Mouse (Mus musculus) G1E (cell line): Measurements from ENCODE around the gene Dscaml1. TPM values are rescaled to one million over a fixed set of nuclear protein-coding genes. Genes with fewer than 3 reads are reported as not detected.

Experiments
- ATAC-seq: 2 replicates; pipeline ENCODE4 v1.8.0; 2016; ENCODE audit warnings: mild to moderate bottlenecking; ENCODE audit not compliant: insufficient number of reproducible peaks, poor library complexity, low FRiP score, severe bottlenecking; ENCODE audit errors: extremely low read depth
- DNase-seq: peaks from one replicate; pipeline ENCODE4 v3.0.0; 2012; ENCODE audit warnings: low spot score
- H3K27me3 ChIP-seq: 2 replicates; pipeline ENCODE4 v1.6.1; 2012; ENCODE audit warnings: mild to moderate bottlenecking, low read length, inconsistent platforms; ENCODE audit not compliant: insufficient read depth
- H3K36me3 ChIP-seq: replicated peaks from 2 replicates; pipeline ENCODE3; 2012; ENCODE audit warnings: mild to moderate bottlenecking, inconsistent platforms
- H3K4me1 ChIP-seq: 2 replicates; pipeline ENCODE4 v1.6.1; 2012; ENCODE audit warnings: low read depth, low read length, inconsistent platforms, mixed read lengths; ENCODE audit not compliant: insufficient read depth
- H3K4me3 ChIP-seq: 2 replicates; pipeline ENCODE4 v1.5.1; 2012; ENCODE audit warnings: low read depth, mild to moderate bottlenecking, inconsistent platforms, low read length, moderate library complexity, mixed read lengths
- H3K9me3 ChIP-seq: replicated peaks from 2 replicates; pipeline ENCODE4 v1.6.1; 2012; ENCODE audit warnings: inconsistent platforms
- CTCF ChIP-seq: IDR thresholded peaks from 2 replicates; pipeline ENCODE4 v1.5.1; 2012; ENCODE audit warnings: low read depth, low read length, inconsistent platforms, mixed read lengths
- GATA1 ChIP-seq: IDR thresholded peaks from 2 replicates; pipeline ENCODE4 v1.6.1; 2012; ENCODE audit warnings: borderline replicate concordance, low read length, inconsistent platforms, mixed read lengths
- GATA2 ChIP-seq: IDR thresholded peaks from 2 replicates; pipeline ENCODE4 v1.6.1; 2012; ENCODE audit warnings: low read depth, low read length, inconsistent platforms, borderline replicate concordance
- POLR2AphosphoS5 ChIP-seq: IDR thresholded peaks from 2 replicates; pipeline ENCODE4 v1.6.1; 2012; ENCODE audit warnings: low read depth, low read length, inconsistent platforms; ENCODE audit not compliant: insufficient replicate concordance
- TAL1 ChIP-seq: conservative IDR thresholded peaks from 2 replicates; pipeline ENCODE4 v1.6.1; 2012; ENCODE audit warnings: low read depth, low read length, inconsistent platforms, mixed read lengths
- polyA plus RNA-seq: library from polyadenylated mRNA; stranded (reverse); fragments of >175 nt; gene quantifications from 2 replicates; pipeline ENCODE4 v1.2.3, GENCODE M21; 2012
- total RNA-seq, 2 experiments: library from RNA; stranded (forward) in 1 of 2; stranded (reverse) in 1 of 2; fragments of 200-1000 nt in 1 of 2; fragments of >200 nt in 1 of 2; fragmentation: Nextera tagmentation in 1 of 2; gene quantifications; 2 replicates each; pipeline ENCODE4 v1.2.3; 2014 to 2017

Gene Dscaml1
- total and polyA plus RNA-seq, 3 experiments, result 0.22 TPM; not detected in 2

- Histone ChIP-seq H3K9me3 (0 out of 2 replicates have a peak, but pooled peaks cover 10% of the 10 kb centered on the region), H3K4me3 (no peak overlapping the region), H3K36me3 (no peaks in the 10 kb centered on the region), H3K4me1 (no peaks in the 10 kb centered on the region), H3K27me3 (peaks cover 5% of the 10 kb centered on the region; the same call in 1 of the 2 replicates)
- ATAC-seq, result no peak
- TF ChIP-seq TAL1 (no peak), CTCF (no peak)
- DNase-seq, result no peak
Observed at GRCm38 (mm10) chr9:45429392-45429791, 3.0 kb downstream of the Dscaml1 start.

GRCm38 (mm10) chr9:45429951-45430697 lies 3.7 kb downstream of the Dscaml1 start:
- Histone ChIP-seq H3K27me3 (peaks cover 5% of the 10 kb centered on the region; the same call in 1 of the 2 replicates), H3K4me3 (no peak overlapping the region), H3K4me1 (no peaks in the 10 kb centered on the region), H3K9me3 (0 out of 2 replicates have a peak, but pooled peaks cover 10% of the 10 kb centered on the region), H3K36me3 (no peaks in the 10 kb centered on the region)
- ATAC-seq (no peak), DNase-seq (no peak)
- no peak for TF ChIP-seq CTCF
- no peak for TF ChIP-seq POLR2AphosphoS5
- TF ChIP-seq GATA2, result no peak
- TF ChIP-seq TAL1, result no peak
- TF ChIP-seq GATA1, result no peak

GRCm38 (mm10) chr9:45430698-45430959 lies 4.2 kb downstream of the Dscaml1 start:
- peaks cover 5% of the 10 kb centered on the region; the same call in 1 of the 2 replicates for H3K27me3 ChIP-seq

GRCm38 (mm10) chr9:45431150-45431549 lies 4.7 kb downstream of the Dscaml1 start:
- Histone ChIP-seq H3K4me3 (no peak overlapping the region), H3K4me1 (no peaks in the 10 kb centered on the region), H3K9me3 (0 out of 2 replicates have a peak, but pooled peaks cover 10% of the 10 kb centered on the region), H3K27me3 (peaks cover 5% of the 10 kb centered on the region; the same call in 1 of the 2 replicates), H3K36me3 (no peaks in the 10 kb centered on the region)
- no peak for DNase-seq
- ATAC-seq, result no peak
- TF ChIP-seq GATA2 (no peak), TAL1 (no peak), POLR2AphosphoS5 (no peak), GATA1 (no peak), CTCF (no peak)

More at GRCm38 (mm10) chr9:45430698-45430959, 4.2 kb downstream of the Dscaml1 start:
- no peaks in the 10 kb centered on the region for H3K4me1 ChIP-seq
- no peak overlapping the region for H3K4me3 ChIP-seq
- H3K9me3 ChIP-seq, result 0 out of 2 replicates have a peak, but pooled peaks cover 10% of the 10 kb centered on the region
- no peaks in the 10 kb centered on the region for H3K36me3 ChIP-seq
- DNase-seq (no peak), ATAC-seq (no peak)
- TF ChIP-seq POLR2AphosphoS5 (no peak), CTCF (no peak), TAL1 (no peak), GATA2 (no peak), GATA1 (no peak)

- Histone ChIP-seq H3K4me1 (no peaks in the 10 kb centered on the region), H3K9me3 (0 out of 2 replicates have a peak, but pooled peaks cover 10% of the 10 kb centered on the region), H3K4me3 (no peak overlapping the region), H3K27me3 (peaks cover 5% of the 10 kb centered on the region; the same call in 1 of the 2 replicates), H3K36me3 (no peaks in the 10 kb centered on the region)
- TF ChIP-seq GATA2, result no peak
- no peak for TF ChIP-seq TAL1
- no peak for DNase-seq
- no peak for ATAC-seq
Observed at GRCm38 (mm10) chr9:45432639-45433038, 6.2 kb downstream of the Dscaml1 start.

- no peaks in the 10 kb centered on the region for H3K4me1 ChIP-seq
- no peaks in the 10 kb centered on the region for H3K36me3 ChIP-seq
- peaks cover 5% of the 10 kb centered on the region; the same call in 1 of the 2 replicates for H3K27me3 ChIP-seq
- DNase-seq (no peak), ATAC-seq (no peak)
- TF ChIP-seq GATA2, result no peak
- no peak for TF ChIP-seq CTCF
- no peak for TF ChIP-seq GATA1
- TF ChIP-seq POLR2AphosphoS5, result no peak
- no peak for TF ChIP-seq TAL1
- H3K4me3 ChIP-seq, result no peak overlapping the region
- 0 out of 2 replicates have a peak, but pooled peaks cover 10% of the 10 kb centered on the region for H3K9me3 ChIP-seq
Observed at GRCm38 (mm10) chr9:45433119-45433518, 6.7 kb downstream of the Dscaml1 start.
